Mouse (Mus musculus) liver, adult 2 months (tissue): ENCODE results near the gene H3f3a. TPM values are rescaled to one million over a fixed set of nuclear protein-coding genes. Genes with fewer than 3 reads are reported as not detected.

Source experiments
- DNase-seq: peaks from one replicate; pipeline ENCODE4 v3.0.0-alpha.2; 2011; ENCODE audit warnings: low read depth, low spot score; ENCODE audit errors: extremely low read depth
- H3K27ac ChIP-seq: fragments of 200-500 bp; replicated peaks from 2 replicates; pipeline ENCODE4 v1.5.1; 2012; ENCODE audit warnings: low read depth, mild to moderate bottlenecking, control low read depth, inconsistent platforms, low read length; ENCODE audit not compliant: insufficient read depth
- H3K27me3 ChIP-seq: fragments of 200-500 bp; 2 replicates; pipeline ENCODE4 v1.6.1; 2012; ENCODE audit warnings: mild to moderate bottlenecking, moderate library complexity, low read length, inconsistent platforms; ENCODE audit not compliant: control insufficient read depth, insufficient read depth
- H3K36me3 ChIP-seq: fragments of 200-500 bp; 2 replicates; pipeline ENCODE4 v1.6.1; 2012; ENCODE audit warnings: low read length, inconsistent platforms; ENCODE audit not compliant: control insufficient read depth, insufficient read depth
- H3K4me1 ChIP-seq: fragments of 200-500 bp; 2 replicates; pipeline ENCODE4 v1.6.1; 2011; ENCODE audit warnings: low read length; ENCODE audit not compliant: control insufficient read depth, insufficient read depth
- H3K4me3 ChIP-seq: fragments of 200-500 bp; 2 replicates; pipeline ENCODE4 v1.5.1; 2011; ENCODE audit warnings: low read depth, mild to moderate bottlenecking, control low read depth, low read length, moderate library complexity; ENCODE audit not compliant: insufficient read depth
- H3K79me2 ChIP-seq: fragments of 200-500 bp; 2 replicates; pipeline ENCODE4 v1.6.1; 2012; ENCODE audit warnings: inconsistent platforms, mild to moderate bottlenecking, low read length, moderate library complexity; ENCODE audit not compliant: control insufficient read depth, insufficient read depth
- H3K9ac ChIP-seq: fragments of 200-500 bp; 2 replicates; pipeline ENCODE4 v1.6.1; 2012; ENCODE audit warnings: low read depth, mild to moderate bottlenecking, control low read depth, inconsistent platforms, low read length
- CTCF ChIP-seq: fragments of 200-500 bp; IDR thresholded peaks from 2 replicates; pipeline ENCODE4 v1.5.1; 2011; ENCODE audit warnings: low read depth, low read length, control low read depth
- POLR2A ChIP-seq: fragments of 200-500 bp; IDR thresholded peaks from 2 replicates; pipeline ENCODE4 v1.6.1; 2011; ENCODE audit warnings: low read length, control low read depth; ENCODE audit not compliant: insufficient read depth; ENCODE audit errors: extremely low read depth
- WGBS: fragments of 180-500 bp; shearing (Covaris S2); methylation state at CpG from one replicate; pipeline ENCODE4 v1.1.7; 2018; 5-methylcytosine and 5-hydroxymethylcytosine counted together
- polyA plus RNA-seq: library from polyadenylated mRNA; depleted of rRNA; stranded (reverse); fragments of >200 nt; gene quantifications from 2 replicates; pipeline ENCODE4 v1.2.3, GENCODE M21; 2012
- total RNA-seq: library from RNA; depleted of rRNA; stranded (reverse); fragments of >200 nt; gene quantifications from 2 replicates; pipeline ENCODE4 v1.2.3, GENCODE M21; 2014

The H3f3a gene
- total and polyA plus RNA-seq, 2 experiments, result 147 to 264 TPM

GRCm38 (mm10) chr1:180808831-180809230 lies 4.9 kb downstream of the H3f3a start:
- Histone ChIP-seq H3K9ac (no peak overlapping the region), H3K4me3 (no peak overlapping the region), H3K27me3 (no peaks in the 10 kb centered on the region), H3K4me1 (no peaks in the 10 kb centered on the region; the same call in 1 of the 2 replicates), H3K27ac (no peak overlapping the region), H3K79me2 (peaks cover 3% of the 10 kb centered on the region; the same call in 1 of the 2 replicates), H3K36me3 (peaks cover 60% of the 10 kb centered on the region)
- 80% methylated on average over 5 of the region's 5 CpGs for WGBS
- TF ChIP-seq CTCF (no peak), POLR2A (no peak)
- peak; percentile 7 for DNase-seq

GRCm38 (mm10) chr1:180803881-180804280 lies 9.9 kb downstream of the H3f3a start:
- no peaks in the 10 kb centered on the region for H3K79me2 ChIP-seq
- TF ChIP-seq CTCF, result no peak
- TF ChIP-seq POLR2A, result no peak
- H3K27ac ChIP-seq, result no peak overlapping the region
- H3K9ac ChIP-seq, result no peak overlapping the region
- H3K4me3 ChIP-seq, result no peak overlapping the region
- WGBS, result 91% methylated on average over 6 of the region's 6 CpGs
- DNase-seq, result no peak
- H3K27me3 ChIP-seq, result no peaks in the 10 kb centered on the region
- H3K4me1 ChIP-seq, result no peaks in the 10 kb centered on the region; the same call in 1 of the 2 replicates
- H3K36me3 ChIP-seq, result peaks cover 56% of the 10 kb centered on the region

- DNase-seq, result no peak
- TF ChIP-seq CTCF (no peak), POLR2A (no peak)
- H3K36me3 ChIP-seq, result peaks cover 38% of the 10 kb centered on the region
- no peak overlapping the region for H3K27ac ChIP-seq
- H3K4me3 ChIP-seq, result no peak overlapping the region
- no peaks in the 10 kb centered on the region for H3K79me2 ChIP-seq
- H3K9ac ChIP-seq, result no peak overlapping the region
- 69% methylated on average over 3 of the region's 3 CpGs for WGBS
- no peaks in the 10 kb centered on the region for H3K4me1 ChIP-seq
- H3K27me3 ChIP-seq, result no peaks in the 10 kb centered on the region
These were observed 12.2 kb downstream of the H3f3a start for GRCm38 (mm10) chr1:180801466-180801994.

- H3K9ac ChIP-seq, result no peak overlapping the region
- no peak overlapping the region for H3K27ac ChIP-seq
- 67% methylated on average over 2 of the region's 2 CpGs for WGBS
- H3K36me3 ChIP-seq, result peaks cover 31% of the 10 kb centered on the region
- no peaks in the 10 kb centered on the region for H3K27me3 ChIP-seq
- TF ChIP-seq POLR2A (no peak), CTCF (no peak)
- no peaks in the 10 kb centered on the region for H3K79me2 ChIP-seq
- no peak overlapping the region for H3K4me3 ChIP-seq
- no peak for DNase-seq
- H3K4me1 ChIP-seq, result no peaks in the 10 kb centered on the region
These were observed 12.9 kb downstream of the H3f3a start for GRCm38 (mm10) chr1:180800814-180801213.

GRCm38 (mm10) chr1:180800022-180800421 lies 13.7 kb downstream of the H3f3a start:
- Histone ChIP-seq H3K79me2 (no peaks in the 10 kb centered on the region), H3K27me3 (no peaks in the 10 kb centered on the region), H3K4me3 (no peak overlapping the region), H3K9ac (no peak overlapping the region), H3K4me1 (no peaks in the 10 kb centered on the region), H3K36me3 (peaks cover 24% of the 10 kb centered on the region), H3K27ac (no peak overlapping the region)
- TF ChIP-seq POLR2A (no peak), CTCF (no peak)
- DNase-seq, result no peak
- 98% methylated on average over 5 of the region's 5 CpGs for WGBS

- Histone ChIP-seq H3K27me3 (no peaks in the 10 kb centered on the region), H3K4me1 (no peaks in the 10 kb centered on the region), H3K4me3 (no peak overlapping the region), H3K36me3 (peaks cover 18% of the 10 kb centered on the region), H3K27ac (no peak overlapping the region), H3K79me2 (no peaks in the 10 kb centered on the region), H3K9ac (no peak overlapping the region)
- no peak for TF ChIP-seq POLR2A
- TF ChIP-seq CTCF, result no peak
- no peak for DNase-seq
- WGBS, result 80% methylated on average over 5 of the region's 5 CpGs
These were observed 14.5 kb downstream of the H3f3a start for GRCm38 (mm10) chr1:180799253-180799652.
